In genomic region chr10:111411533-111411932, GRCm38 (mm10) we compare ENCODE assay signal across 23 mouse cellular contexts.
A peak's percentile ranks its signal among the peaks of the same experiment; 100 is the strongest.
DNase-seq lines count a peak whose midpoint lies in the region; ATAC-seq and TF ChIP-seq lines count a peak whose summit lies in the region.
"Had no signal": no experiment of that assay in that cellular context is flagged by ENCODE, and none has a peak within 500 bp of the region (broad histone marks: within the 10 kb centered on the region; RNA-seq: fewer than 3 reads in every experiment).

No protein-coding gene starts in this region.

- peaks cover 0 to 47% of the 10 kb centered on the region in 2 experiments; a peak in 2 of 4 replicates for H3K4me1 ChIP-seq in CH12.LX (ENCODE audit: control insufficient read depth in 1 of 2, insufficient read depth in 2 of 2)
- H3K4me1 ChIP-seq in heart, embryonic 12.5 days (replicated peaks) = peaks cover 9% of the 10 kb centered on the region
- no peaks in the 10 kb centered on the region for H3K4me1 ChIP-seq in forebrain, embryonic 12.5 days
- H3K4me1 ChIP-seq: embryonic facial prominence, embryonic 12.5 days; embryonic facial prominence, embryonic 15.5 days; hindbrain, embryonic 15.5 days had no signal

- in situ Hi-C loops in CH12.LX (cut with MboI; ENCODE audit: low pct_ligation_motif_present, low pct_unique_long_range_greater_than_20kb, low sequenced_read_pairs) = no loop called here

- peaks cover 2% of the 10 kb centered on the region for H3K9me3 ChIP-seq in CH12.LX (replicated peaks; ENCODE audit: low read length)
- no peaks in the 10 kb centered on the region for H3K9me3 ChIP-seq in heart, embryonic 12.5 days (replicated peaks)
- no peaks in the 10 kb centered on the region for H3K9me3 ChIP-seq in forebrain, embryonic 12.5 days
- H3K9me3 ChIP-seq: embryonic facial prominence, embryonic 12.5 days; embryonic facial prominence, embryonic 15.5 days; heart, embryonic 10.5 days; hindbrain, embryonic 15.5 days had no signal

- H3K27ac ChIP-seq in CH12.LX (ENCODE audit: insufficient read depth, low read depth) = no peak overlapping the region
- no peak overlapping the region for H3K27ac ChIP-seq in heart, embryonic 12.5 days (ENCODE audit: poor library complexity, severe bottlenecking)
- no peak overlapping the region for H3K27ac ChIP-seq in forebrain, embryonic 12.5 days
- H3K27ac ChIP-seq: embryonic facial prominence, embryonic 12.5 days; embryonic facial prominence, embryonic 15.5 days; gastrocnemius, adult 2 months; heart, adult 2 months; heart, embryonic 10.5 days; hindbrain, embryonic 15.5 days had no signal

- TF ChIP-seq POLR2A in CH12.LX (IDR thresholded peaks at IDR 0.05; ENCODE audit: low read depth, low read length) = no peak

- no peak overlapping the region for H3K4me2 ChIP-seq in CH12.LX (ENCODE audit: insufficient read depth, low read depth, poor library complexity, severe bottlenecking)
- H3K4me2 ChIP-seq in heart, embryonic 12.5 days = no peak overlapping the region
- H3K4me2 ChIP-seq in forebrain, embryonic 12.5 days = no peak overlapping the region
- H3K4me2 ChIP-seq: embryonic facial prominence, embryonic 12.5 days; embryonic facial prominence, embryonic 15.5 days; hindbrain, embryonic 15.5 days had no signal

- peak; percentile 20 for DNase-seq in CH12.LX (ENCODE audit: extremely low read depth)
- DNase-seq in kidney, postnatal 14 days = no peak
- DNase-seq: adrenal gland, adult 8-10 months; adrenal gland, postnatal 25 days; B cell, adult 2 months; cerebellum, adult 11-12 months; cerebellum, adult 8-10 months; cerebellum, postnatal 10 days; gastrocnemius, adult 2 months; gastrocnemius, postnatal 25 days; heart, adult 2 months had no signal

- no peak for TF ChIP-seq EP300 in CH12.LX (IDR thresholded peaks at IDR 0.05; ENCODE audit: low read length)

- ATAC-seq in common myeloid progenitor, adult 5-6 weeks (replicated peaks; ENCODE audit: low read depth, poor library complexity, severe bottlenecking) = peak; percentile 87
- ATAC-seq in megakaryocyte, adult 5-6 weeks (ENCODE audit: poor library complexity, severe bottlenecking) = peak; percentile 92
- ATAC-seq in monocyte, adult 5-6 weeks (replicated peaks; ENCODE audit: insufficient number of reproducible peaks, low FRiP score, low TSS enrichment, poor library complexity, severe bottlenecking) = peak; percentile 74; the same call in 1 of the 2 replicates
- ATAC-seq in heart, embryonic 12.5 days (ENCODE audit: insufficient number of reproducible peaks, low FRiP score) = no peak
- ATAC-seq in forebrain, embryonic 12.5 days (ENCODE audit: low FRiP score) = no peak
- ATAC-seq: activated CD4-positive, CD25-positive, alpha-beta regulatory T cell, adult 4 months; forebrain, embryonic 16.5 days; intestine, postnatal 0 days had no signal

- no peaks in the 10 kb centered on the region for H3K27me3 ChIP-seq in CH12.LX (replicated peaks)
- H3K27me3 ChIP-seq in heart, embryonic 12.5 days (replicated peaks) = no peaks in the 10 kb centered on the region
- no peaks in the 10 kb centered on the region for H3K27me3 ChIP-seq in forebrain, embryonic 12.5 days
- H3K27me3 ChIP-seq: embryonic facial prominence, embryonic 12.5 days; embryonic facial prominence, embryonic 15.5 days; hindbrain, embryonic 15.5 days had no signal

- no peaks in the 10 kb centered on the region for H3K36me3 ChIP-seq in CH12.LX (replicated peaks in 1 of 2; ENCODE audit: control insufficient read depth in 1 of 2, insufficient read depth in 1 of 2, low read length in 1 of 2)
- H3K36me3 ChIP-seq in heart, embryonic 12.5 days = no peaks in the 10 kb centered on the region
- no peaks in the 10 kb centered on the region for H3K36me3 ChIP-seq in forebrain, embryonic 12.5 days (replicated peaks)
- H3K36me3 ChIP-seq: embryonic facial prominence, embryonic 12.5 days; embryonic facial prominence, embryonic 15.5 days; heart, embryonic 10.5 days; hindbrain, embryonic 15.5 days had no signal

- WGBS in heart, embryonic 12.5 days = 62% methylated on average over 9 of the region's 9 CpGs
- 93% methylated on average over 9 of the region's 9 CpGs for WGBS in forebrain, embryonic 12.5 days

- dilution Hi-C loops in CH12.LX (cut with MboI; ENCODE audit: extremely low pct_ligation_motif_present, extremely low pct_unique_long_range_greater_than_20kb, low sequenced_read_pairs) = no loop called here

- H3K79me2 ChIP-seq in CH12.LX (replicated peaks; ENCODE audit: control insufficient read depth, extremely low read depth, insufficient read depth, poor library complexity, severe bottlenecking) = no peaks in the 10 kb centered on the region

- TF ChIP-seq CTCF in CH12.LX (conservative IDR thresholded peaks at IDR 0.05 in 1 of 2, IDR thresholded peaks at IDR 0.05 in 1 of 2; ENCODE audit: low read depth in 2 of 2, low read length in 2 of 2) = no peak

- H3K4me3 ChIP-seq in CH12.LX (replicated peaks in 1 of 3; ENCODE audit: low read depth in 2 of 3, low read length in 2 of 3, poor library complexity in 1 of 3) = no peak overlapping the region
- H3K4me3 ChIP-seq in heart, embryonic 12.5 days = no peak overlapping the region
- no peak overlapping the region for H3K4me3 ChIP-seq in forebrain, embryonic 12.5 days (replicated peaks)
- H3K4me3 ChIP-seq: embryonic facial prominence, embryonic 12.5 days; embryonic facial prominence, embryonic 15.5 days; gastrocnemius, adult 2 months; heart, adult 2 months; heart, embryonic 10.5 days; hindbrain, embryonic 15.5 days had no signal

- H3K9ac ChIP-seq in CH12.LX (ENCODE audit: insufficient read depth, low read depth) = no peak overlapping the region
- no peak overlapping the region for H3K9ac ChIP-seq in heart, embryonic 12.5 days
- H3K9ac ChIP-seq in forebrain, embryonic 12.5 days = no peak overlapping the region
- H3K9ac ChIP-seq: embryonic facial prominence, embryonic 12.5 days; embryonic facial prominence, embryonic 15.5 days; hindbrain, embryonic 15.5 days had no signal

- no peak for TF ChIP-seq RAD21 in CH12.LX (IDR thresholded peaks at IDR 0.05; ENCODE audit: low read depth, low read length)

TF ChIP-seq in CH12.LX, 34 proteins besides CTCF, POLR2A, EP300 and RAD21:
- TF ChIP-seq ZC3H11A (IDR thresholded peaks at IDR 0.05; ENCODE audit: low read depth, low read length) (no peak), ZMIZ1 (IDR thresholded peaks at IDR 0.05; ENCODE audit: low read depth, low read length) (no peak), E2F4 (IDR thresholded peaks at IDR 0.05; ENCODE audit: insufficient replicate concordance, low read depth, low read length) (no peak), MAZ (IDR thresholded peaks at IDR 0.05; ENCODE audit: low read depth, low read length) (no peak), USF1 (IDR thresholded peaks at IDR 0.05; ENCODE audit: low read depth, low read length) (no peak), JUN (IDR thresholded peaks at IDR 0.05; ENCODE audit: insufficient read depth, low read depth, low read length) (no peak), SMC3 (IDR thresholded peaks at IDR 0.05; ENCODE audit: low read depth, low read length) (no peak), MYC (IDR thresholded peaks at IDR 0.05; ENCODE audit: low read depth, low read length) (no peak), MXI1 (IDR thresholded peaks at IDR 0.05; ENCODE audit: low read depth, low read length) (no peak)

Comparison
In these comparisons a context has a peak if more than half of its experiments do, and no peak if none do; other contexts are left out.
1. ATAC-seq: peak in common myeloid progenitor, adult 5-6 weeks (single experiment), megakaryocyte, adult 5-6 weeks (single experiment) and monocyte, adult 5-6 weeks (single experiment); none in heart, embryonic 12.5 days (single experiment) and forebrain, embryonic 12.5 days (single experiment).